Mouse (Mus musculus) heart, postnatal 25 days (tissue): ENCODE data around the gene Olfr767. TPM values are rescaled to one million over a fixed set of nuclear protein-coding genes. Genes with fewer than 3 reads are reported as not detected.
"Not testable (repeated sequence)": the region's sequence is repeated elsewhere in the genome, so short reads cannot be mapped to it uniquely, and the experiment has no call there.

Experiments
- DNase-seq: peaks from one replicate; pipeline ENCODE4 v3.0.0; 2022; ENCODE audit warnings: low spot score
- intact Hi-C: fragments of 180-260 bp; cut with DNase I; formaldehyde crosslinking; loops from one replicate; pipeline ENCODE4 v1.15.1; 2025
- total RNA-seq, 2 experiments: library from RNA; stranded (reverse); gene quantifications; 2 replicates each; pipeline ENCODE4 v1.2.3; 2021

Olfr767 gene
- total RNA-seq = not detected

DNA sequence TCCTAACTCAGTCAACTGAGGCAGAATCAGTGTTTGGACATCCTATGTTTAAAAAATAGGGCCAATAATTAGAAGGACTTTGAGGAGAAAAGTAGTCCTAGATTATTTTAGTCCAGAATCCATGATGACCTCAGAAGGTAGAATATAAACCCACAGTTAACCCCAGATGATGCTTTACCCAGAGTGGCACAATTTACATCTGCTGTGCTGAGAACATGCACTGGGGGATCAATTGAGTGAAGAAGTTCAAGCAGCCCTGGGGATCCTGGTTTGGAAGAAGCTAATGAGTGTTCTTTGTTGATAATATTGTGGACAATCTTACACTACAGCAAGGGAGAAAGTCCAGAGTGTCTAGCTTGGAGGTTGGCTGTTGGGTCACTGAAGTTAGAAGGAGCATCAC, at the start of gene Olfr767:
Olfr767 (minus strand) TSS at position 101 of the 400 bp plus-strand sequence.
- intact Hi-C loops, DNase-seq: not testable (repeated sequence)

DNA sequence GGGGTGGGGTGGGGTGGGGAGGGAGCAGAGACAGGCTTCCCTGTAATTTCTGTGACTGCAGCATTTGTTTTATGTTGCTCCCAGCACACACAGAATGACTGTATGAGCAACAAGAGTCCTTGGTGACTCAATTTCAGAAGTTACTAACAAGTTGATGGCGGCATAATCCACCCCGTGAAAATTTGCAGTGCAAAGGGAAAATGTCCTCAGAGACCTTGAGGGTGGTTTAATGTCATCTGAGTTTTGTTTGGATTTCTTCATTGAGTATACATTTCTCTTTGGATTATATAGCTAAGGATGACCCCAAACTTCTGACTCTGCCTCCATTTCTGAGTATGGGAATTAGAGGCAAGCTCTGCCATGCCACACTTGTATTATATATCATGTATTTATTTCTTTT, 35.1 kb upstream of the Olfr767 start, which contains the start of gene Olfr769:
Olfr769 (minus strand) TSS at position 101 of the 400 bp plus-strand sequence.
- no peak for DNase-seq
- intact Hi-C loops = no loop called here

DNA sequence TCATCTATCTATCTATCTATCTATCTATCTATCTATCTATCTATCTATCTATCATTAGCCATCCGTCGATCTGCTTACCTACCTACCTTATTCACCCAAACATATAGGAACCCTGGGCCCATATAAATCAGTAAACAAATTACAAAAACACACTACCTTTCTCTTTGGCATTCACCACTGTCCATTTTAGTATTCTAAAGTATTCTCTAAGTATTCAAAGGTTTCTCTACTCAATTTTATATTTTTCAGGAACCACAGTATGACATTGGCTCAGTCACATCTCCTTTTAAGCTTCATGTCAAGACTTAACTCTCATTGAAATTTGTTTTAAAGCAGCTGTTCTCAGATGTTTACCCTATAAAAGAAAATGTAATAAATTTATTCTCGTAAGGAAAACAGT, 32.4 kb upstream of the Olfr767 start:
- intact Hi-C loops = no loop called here
- DNase-seq = no peak

DNA sequence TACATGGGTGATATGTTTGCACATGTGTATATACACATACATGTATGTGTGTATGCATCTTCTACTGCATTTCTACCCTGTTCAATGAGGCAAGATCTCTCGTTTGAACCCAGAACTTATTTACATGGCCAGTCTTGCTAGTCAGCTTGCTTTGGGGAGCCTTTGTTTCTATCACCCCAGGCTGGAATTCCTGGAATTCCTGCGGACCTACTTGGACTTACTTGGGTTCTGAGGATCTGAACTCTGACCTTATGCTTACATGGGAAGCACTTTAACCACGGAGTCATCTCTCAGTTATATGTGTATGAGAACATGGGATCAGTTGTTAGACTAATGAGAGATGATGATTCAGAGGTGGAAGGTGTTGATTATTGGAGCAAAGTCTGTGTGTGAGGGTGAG, 18.5 kb upstream of the Olfr767 start:
- no peak for DNase-seq
- intact Hi-C loops = no loop called here

DNA sequence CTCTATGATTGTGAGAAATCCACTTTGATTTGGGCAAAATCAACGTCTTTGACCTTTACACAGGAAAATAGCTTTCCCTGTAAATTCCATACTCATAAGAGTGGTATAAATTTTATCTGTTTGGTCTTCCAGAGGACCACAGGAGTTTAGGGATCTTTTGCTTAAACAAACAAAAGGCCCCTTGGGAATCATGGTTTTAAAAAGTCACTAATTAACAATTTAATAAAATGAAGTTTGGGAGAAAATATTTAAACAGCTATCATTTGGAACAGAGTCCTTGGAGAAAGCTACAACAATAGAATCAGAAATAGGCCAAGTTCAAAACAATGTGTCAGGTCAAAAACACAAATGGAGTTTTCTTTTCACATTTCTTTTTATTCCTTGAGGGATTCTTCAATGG, 16.6 kb upstream of the Olfr767 start, which contains the start of gene Olfr768:
Olfr768 (minus strand) TSS at position 101 of the 400 bp plus-strand sequence.
- intact Hi-C loops = no loop called here
- DNase-seq = no peak

DNA sequence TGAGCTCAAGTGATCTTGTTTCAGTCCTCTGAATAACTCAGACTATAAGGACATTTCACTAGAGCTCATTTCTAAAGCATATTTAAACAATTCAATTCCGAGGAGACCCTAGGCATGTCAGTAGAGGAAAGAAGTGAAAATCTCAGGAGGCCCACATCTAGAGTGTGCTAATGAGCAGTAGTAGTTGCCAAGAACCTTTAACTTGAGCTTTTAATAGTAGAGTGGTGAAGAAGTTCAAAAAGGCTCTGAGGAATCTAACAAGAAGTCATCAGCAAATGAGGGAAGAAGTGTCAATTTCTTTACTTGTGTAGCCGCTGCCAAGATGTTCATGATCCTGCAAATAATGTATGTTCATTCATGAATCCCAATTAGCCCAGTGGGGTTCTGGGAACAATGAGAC, 13.8 kb downstream of the Olfr767 start, which contains the start of gene Olfr766-ps1:
Olfr766-ps1 (minus strand) TSS at position 101 of the 400 bp plus-strand sequence.
- intact Hi-C loops = no loop called here
- DNase-seq = no peak

DNA sequence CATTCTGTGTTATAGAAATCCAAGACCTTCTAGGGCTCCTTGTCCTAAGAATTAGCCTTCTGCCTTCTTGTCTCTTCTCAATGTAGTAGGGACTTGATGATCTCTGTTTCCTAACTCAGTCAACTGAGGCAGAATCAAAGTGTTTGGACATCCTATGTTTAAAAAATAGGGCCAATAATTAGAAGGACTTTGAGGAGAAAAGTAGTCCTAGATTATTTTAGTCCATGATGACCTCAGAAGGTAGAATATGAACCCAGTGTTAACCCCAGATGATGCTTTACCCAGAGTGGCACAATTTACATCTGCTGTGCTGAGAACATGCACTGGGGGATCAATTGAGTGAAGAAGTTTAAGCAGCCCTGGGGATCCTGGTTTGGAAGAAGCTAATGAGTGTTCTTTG, 32.8 kb downstream of the Olfr767 start, which contains the start of gene Olfr765:
Olfr765 (minus strand) TSS at position 101 of the 400 bp plus-strand sequence.
- intact Hi-C loops, DNase-seq: not testable (repeated sequence)

DNA sequence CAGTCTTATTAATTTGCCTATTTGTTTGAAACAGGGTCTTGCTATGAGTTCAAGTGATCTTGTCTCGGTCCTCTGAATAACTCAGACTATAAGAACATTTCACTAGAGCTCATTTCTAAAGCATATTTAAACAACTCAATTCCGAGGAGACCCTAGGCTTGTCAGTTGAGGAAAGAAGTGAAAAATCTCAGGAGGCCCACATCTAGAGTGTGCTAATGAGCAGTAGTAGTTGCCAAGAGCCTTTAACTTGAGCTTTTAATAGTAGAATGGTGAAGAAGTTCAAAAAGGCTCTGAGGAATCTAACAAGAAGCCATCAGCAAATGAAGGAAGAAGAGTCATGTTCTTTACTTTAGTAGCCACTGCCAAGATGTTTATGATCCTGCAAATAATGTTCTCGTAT, 42.9 kb downstream of the Olfr767 start, which contains the start of gene Olfr764-ps1:
Olfr764-ps1 (minus strand) TSS at position 101 of the 400 bp plus-strand sequence.
- intact Hi-C loops = no loop called here
- DNase-seq = no peak

DNA sequence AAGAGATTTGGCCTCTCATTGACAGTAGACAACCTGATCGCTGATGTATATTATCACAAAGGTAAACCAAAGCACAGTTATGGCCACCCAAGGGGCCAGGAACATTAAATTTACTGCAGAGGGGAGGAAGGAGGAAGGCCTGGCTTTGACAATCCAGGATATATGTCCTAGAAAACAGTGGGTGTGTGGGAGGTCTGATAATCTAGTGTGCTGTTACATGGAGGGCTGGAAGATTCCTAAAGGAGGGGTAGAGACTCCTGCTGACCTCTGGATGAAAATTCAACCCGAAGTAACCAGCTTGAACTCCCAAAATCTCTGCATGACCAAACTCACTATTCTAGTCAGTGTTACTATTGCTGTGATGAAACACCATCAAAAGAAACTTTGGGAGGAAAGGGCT, 54.4 kb downstream of the Olfr767 start:
- intact Hi-C loops = no loop called here
- DNase-seq = no peak

DNA sequence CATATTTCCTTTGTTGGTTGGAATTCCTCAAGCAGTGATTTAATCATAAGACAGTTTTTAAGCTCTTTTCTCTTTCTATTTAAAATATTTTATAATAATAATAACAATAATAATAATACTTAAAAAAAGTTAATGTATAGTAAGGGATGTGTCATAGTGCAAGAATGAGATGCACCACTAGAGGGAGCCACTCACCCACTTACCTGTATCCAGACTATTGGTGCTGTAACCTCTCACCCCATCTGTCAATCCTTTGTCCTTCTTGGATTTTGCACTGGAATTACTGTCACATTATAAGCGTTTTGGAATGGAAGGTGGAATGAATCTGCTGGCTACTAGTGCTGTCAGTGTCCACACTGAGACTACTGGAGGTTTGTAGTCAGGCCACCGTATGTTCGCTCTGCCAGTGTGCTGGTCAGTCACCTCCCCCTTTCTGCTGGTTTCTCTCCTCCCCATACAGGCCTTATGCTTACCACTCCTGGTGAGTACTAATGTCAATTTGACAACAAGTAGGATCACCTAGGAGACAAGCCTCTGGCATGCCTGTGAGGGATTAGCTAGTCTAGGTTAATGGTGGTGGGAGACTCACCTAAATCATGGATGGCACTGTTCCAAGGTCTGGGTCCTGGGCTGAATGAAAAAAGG, 56.6 kb downstream of the Olfr767 start:
- DNase-seq = no peak
- intact Hi-C loops = no loop called here

Other genes starting within 250 kb of the Olfr767 start
- gene Gdf11, start 191.2 kb downstream of the Olfr767 start, total RNA-seq = 1 to 10 TPM; 2.3 to 2.6 TPM
- gene Cd63, start 181.9 kb downstream of the Olfr767 start, total RNA-seq = 100 to 1,000 TPM; 110 to 123 TPM
- 1 to 10 TPM; 5.0 to 7.9 TPM for gene Rdh5, start 160.0 kb downstream of the Olfr767 start, total RNA-seq
- 100 to 1,000 TPM; 183 to 185 TPM for gene Bloc1s1, start 158.9 kb downstream of the Olfr767 start, total RNA-seq
- gene Itga7, start 149.1 kb downstream of the Olfr767 start, total RNA-seq = 100 to 1,000 TPM; 165 to 176 TPM
- not detected for gene Mettl7b, start 121.9 kb downstream of the Olfr767 start, total RNA-seq
- not detected for gene Olfr9, start 93.5 kb downstream of the Olfr767 start, total RNA-seq
- not detected for gene Olfr763, start 72.1 kb downstream of the Olfr767 start, total RNA-seq
- gene Olfr764-ps1, start 43.0 kb downstream of the Olfr767 start, total RNA-seq = not detected
- gene Olfr765, start 32.9 kb downstream of the Olfr767 start, total RNA-seq = not detected
- not detected for gene Olfr766-ps1, start 13.9 kb downstream of the Olfr767 start, total RNA-seq
- not detected for gene Olfr768, start 16.5 kb upstream of the Olfr767 start, total RNA-seq
- gene Olfr769, start 35.0 kb upstream of the Olfr767 start, total RNA-seq = not detected
- gene Olfr770, start 56.1 kb upstream of the Olfr767 start, total RNA-seq = not detected
- gene Olfr771, start 81.8 kb upstream of the Olfr767 start, total RNA-seq = not detected
- gene Olfr772, start 95.0 kb upstream of the Olfr767 start, total RNA-seq = not detected
- gene Olfr773, start 104.5 kb upstream of the Olfr767 start, total RNA-seq = not detected
- gene Olfr774, start 153.3 kb upstream of the Olfr767 start, total RNA-seq = not detected
- gene Olfr775, start 165.5 kb upstream of the Olfr767 start, total RNA-seq = not detected
- gene Olfr776, start 176.2 kb upstream of the Olfr767 start, total RNA-seq = not detected
- gene Olfr777, start 188.6 kb upstream of the Olfr767 start, total RNA-seq = not detected
- gene Olfr780, start 235.2 kb upstream of the Olfr767 start, total RNA-seq = not detected
- gene Olfr781, start 245.9 kb upstream of the Olfr767 start, total RNA-seq = not detected